Mouse (Mus musculus): Measurements from ENCODE around the gene Sult1c2.

DNA sequence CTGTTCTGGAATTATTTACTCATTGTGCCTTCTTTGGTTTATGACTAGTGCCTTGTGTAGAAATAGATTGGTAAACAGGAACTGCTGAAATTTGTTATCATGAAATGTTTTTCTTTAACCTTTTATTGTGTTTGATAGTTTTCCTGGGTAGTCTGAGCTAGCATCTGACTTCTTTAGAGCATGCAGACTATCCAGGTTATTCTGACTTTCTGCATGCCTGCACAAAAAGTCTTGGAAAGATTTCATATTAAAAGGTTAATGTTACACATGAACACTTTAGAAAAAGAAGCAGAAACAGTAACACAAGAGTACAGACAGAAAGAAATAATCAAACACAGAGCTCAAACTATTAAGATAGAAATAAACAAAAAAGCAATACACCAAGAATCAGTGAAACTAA is 14.4 kb upstream of the Sult1c2 start:
- TF ChIP-seq POLR2A (IDR thresholded peaks at IDR 0.05; ENCODE audit: insufficient read depth, low read depth, low read length): no peak
- no peak for TF ChIP-seq CTCF (IDR thresholded peaks at IDR 0.05; ENCODE audit: insufficient read depth, low read depth, low read length)

All from olfactory bulb, adult 2 months (tissue).